Mouse (Mus musculus) CH12.LX (cell line): Measurements from ENCODE around the gene Rab17. TPM values are rescaled to one million over a fixed set of nuclear protein-coding genes. Genes with fewer than 3 reads are reported as not detected.

ENCODE experiments used
- DNase-seq: peaks from one replicate; pipeline ENCODE4 v3.0.0-alpha.2; 2013; ENCODE audit errors: extremely low read depth
- H3K27ac ChIP-seq: 2 replicates; pipeline ENCODE4 v1.5.1; 2012; ENCODE audit warnings: low read depth, mild to moderate bottlenecking, control low read depth, moderate library complexity; ENCODE audit not compliant: insufficient read depth
- H3K27me3 ChIP-seq: replicated peaks from 2 replicates; pipeline ENCODE3; 2012; ENCODE audit warnings: inconsistent platforms
- H3K36me3 ChIP-seq, 2 experiments: replicated peaks in 1 of 2; 2 replicates each; pipeline versions ENCODE3 to v1.6.1; 2012; ENCODE audit warnings: inconsistent platforms in 1 of 2, low read length in 1 of 2, mild to moderate bottlenecking in 1 of 2, mixed read lengths in 1 of 2, moderate library complexity in 1 of 2; ENCODE audit not compliant: control insufficient read depth in 1 of 2, insufficient read depth in 1 of 2
- H3K4me1 ChIP-seq, 2 experiments: 2 replicates each; pipeline ENCODE4 v1.6.1; 2012; ENCODE audit warnings: inconsistent platforms in 1 of 2, moderate library complexity in 1 of 2; ENCODE audit not compliant: insufficient read depth in 2 of 2, control insufficient read depth in 1 of 2
- H3K4me2 ChIP-seq: 2 replicates; pipeline ENCODE4 v1.6.1; 2012; ENCODE audit warnings: low read depth, mild to moderate bottlenecking, control low read depth; ENCODE audit not compliant: poor library complexity, insufficient read depth, severe bottlenecking
- H3K4me3 ChIP-seq, 3 experiments: fragments of 150-350 bp in 1 of 3; sonication (generic) in 1 of 3; replicated peaks in 1 of 3; 2 replicates each; pipeline versions ENCODE3 to v1.5.1; 2011 to 2012; ENCODE audit warnings: low read depth in 2 of 3, low read length in 2 of 3, mild to moderate bottlenecking in 2 of 3, moderate library complexity in 2 of 3, control low read depth in 1 of 3, improper control_type of control experiment in 1 of 3, inconsistent platforms in 1 of 3, mixed read lengths in 1 of 3; ENCODE audit not compliant: poor library complexity in 1 of 3
- H3K79me2 ChIP-seq: replicated peaks from 2 replicates; pipeline ENCODE4 v1.6.1; 2012; ENCODE audit warnings: mild to moderate bottlenecking, moderate library complexity; ENCODE audit not compliant: control insufficient read depth, poor library complexity, insufficient read depth, severe bottlenecking; ENCODE audit errors: extremely low read depth
- H3K9ac ChIP-seq: 2 replicates; pipeline ENCODE4 v1.6.1; 2012; ENCODE audit warnings: low read depth, mild to moderate bottlenecking, control low read depth, moderate library complexity; ENCODE audit not compliant: insufficient read depth
- H3K9me3 ChIP-seq: replicated peaks from 2 replicates; pipeline ENCODE3; 2012; ENCODE audit warnings: low read length, inconsistent platforms, mixed read lengths
- CHD1 ChIP-seq: IDR thresholded peaks from 2 replicates; pipeline ENCODE4 v1.6.1; 2012; ENCODE audit warnings: low read depth, low read length, improper control_type of control experiment, inconsistent platforms
- E2F4 ChIP-seq: IDR thresholded peaks from 2 replicates; pipeline ENCODE4 v1.6.1; 2011; ENCODE audit warnings: low read depth, low read length, improper control_type of control experiment; ENCODE audit not compliant: insufficient replicate concordance
- ELF1 ChIP-seq: IDR thresholded peaks from 2 replicates; pipeline ENCODE4 v1.6.1; 2014; ENCODE audit warnings: low read depth, mild to moderate bottlenecking, inconsistent platforms, low read length, improper control_type of control experiment
- EP300 ChIP-seq: IDR thresholded peaks from 2 replicates; pipeline ENCODE4 v1.6.1; 2011; ENCODE audit warnings: low read length, improper control_type of control experiment
- ETS1 ChIP-seq: conservative IDR thresholded peaks from 2 replicates; pipeline ENCODE4 v1.6.1; 2012; ENCODE audit warnings: low read depth, mild to moderate bottlenecking, inconsistent platforms, low read length, improper control_type of control experiment, moderate library complexity
- GABPA ChIP-seq: IDR thresholded peaks from 2 replicates; pipeline ENCODE4 v1.6.1; 2012; ENCODE audit warnings: low read depth, low read length, improper control_type of control experiment, inconsistent platforms; ENCODE audit not compliant: insufficient replicate concordance
- IRF4 ChIP-seq: IDR thresholded peaks from 2 replicates; pipeline ENCODE4 v1.6.1; 2014; ENCODE audit warnings: low read depth, mild to moderate bottlenecking, inconsistent platforms, low read length, improper control_type of control experiment
- JUN ChIP-seq: IDR thresholded peaks from 2 replicates; pipeline ENCODE4 v1.6.1; 2011; ENCODE audit warnings: low read depth, mild to moderate bottlenecking, low read length, improper control_type of control experiment, moderate library complexity; ENCODE audit not compliant: insufficient read depth
- JUND ChIP-seq: conservative IDR thresholded peaks from 2 replicates; pipeline ENCODE4 v1.6.1; 2011; ENCODE audit warnings: low read depth, low read length, improper control_type of control experiment
- KAT2A ChIP-seq: IDR thresholded peaks from 2 replicates; pipeline ENCODE4 v1.6.1; 2012; ENCODE audit warnings: low read length, improper control_type of control experiment, inconsistent platforms; ENCODE audit not compliant: insufficient replicate concordance
- MAX ChIP-seq: IDR thresholded peaks from 2 replicates; pipeline ENCODE4 v1.6.1; 2011; ENCODE audit warnings: low read length, improper control_type of control experiment
- MAZ ChIP-seq: IDR thresholded peaks from 2 replicates; pipeline ENCODE4 v1.6.1; 2012; ENCODE audit warnings: low read depth, mild to moderate bottlenecking, inconsistent platforms, low read length, improper control_type of control experiment, moderate library complexity
- MXI1 ChIP-seq: IDR thresholded peaks from 2 replicates; pipeline ENCODE4 v1.6.1; 2011; ENCODE audit warnings: mild to moderate bottlenecking, low read depth, low read length, improper control_type of control experiment
- NRF1 ChIP-seq: IDR thresholded peaks from 2 replicates; pipeline ENCODE4 v1.6.1; 2014; ENCODE audit warnings: low read depth, mild to moderate bottlenecking, inconsistent platforms, low read length, improper control_type of control experiment, moderate library complexity
- POLR2A ChIP-seq: IDR thresholded peaks from 2 replicates; pipeline ENCODE4 v1.6.1; 2011; ENCODE audit warnings: low read depth, mild to moderate bottlenecking, improper control_type of control experiment, low read length
- POLR2AphosphoS2 ChIP-seq: IDR thresholded peaks from 2 replicates; pipeline ENCODE4 v1.6.1; 2011; ENCODE audit warnings: low read depth, low read length, improper control_type of control experiment
- RAD21 ChIP-seq: IDR thresholded peaks from 2 replicates; pipeline ENCODE4 v1.6.1; 2011; ENCODE audit warnings: low read depth, mild to moderate bottlenecking, low read length, improper control_type of control experiment, moderate library complexity
- RCOR1 ChIP-seq: conservative IDR thresholded peaks from 2 replicates; pipeline ENCODE4 v1.6.1; 2012; ENCODE audit warnings: low read depth, mild to moderate bottlenecking, inconsistent platforms, low read length, improper control_type of control experiment
- SIN3A ChIP-seq: IDR thresholded peaks from 2 replicates; pipeline ENCODE4 v1.6.1; 2012; ENCODE audit warnings: low read length, improper control_type of control experiment, inconsistent platforms
- TBP ChIP-seq: conservative IDR thresholded peaks from 2 replicates; pipeline ENCODE4 v1.6.1; 2011; ENCODE audit warnings: low read depth, low read length, improper control_type of control experiment
- TCF12 ChIP-seq: IDR thresholded peaks from 2 replicates; pipeline ENCODE4 v1.6.1; 2014; ENCODE audit warnings: low read depth, mild to moderate bottlenecking, inconsistent platforms, low read length, improper control_type of control experiment
- UBTF ChIP-seq: IDR thresholded peaks from 2 replicates; pipeline ENCODE4 v1.6.1; 2012; ENCODE audit warnings: low read depth, mild to moderate bottlenecking, inconsistent platforms, low read length, improper control_type of control experiment, moderate library complexity
- USF2 ChIP-seq: conservative IDR thresholded peaks from 2 replicates; pipeline ENCODE4 v1.6.1; 2011; ENCODE audit warnings: low read depth, low read length, improper control_type of control experiment
- ZC3H11A ChIP-seq: IDR thresholded peaks from 2 replicates; pipeline ENCODE4 v1.6.1; 2012; ENCODE audit warnings: low read depth, mild to moderate bottlenecking, inconsistent platforms, low read length, improper control_type of control experiment
- ZMIZ1 ChIP-seq: IDR thresholded peaks from 2 replicates; pipeline ENCODE4 v1.6.1; 2012; ENCODE audit warnings: low read depth, mild to moderate bottlenecking, inconsistent platforms, low read length, improper control_type of control experiment
- ZNF384 ChIP-seq: IDR thresholded peaks from 2 replicates; pipeline ENCODE4 v1.6.1; 2012; ENCODE audit warnings: low read depth, low read length, improper control_type of control experiment, inconsistent platforms
- dilution Hi-C: fragments of 300-500 bp; cut with MboI; formaldehyde crosslinking; loops from 2 replicates; pipeline ENCODE4 v1.14.3; 2020; ENCODE audit warnings: low sequenced_read_pairs; ENCODE audit not compliant: extremely low pct_unique_long_range_greater_than_20kb, extremely low pct_ligation_motif_present
- in situ Hi-C: fragments of 300-500 bp; cut with MboI; formaldehyde crosslinking; loops from 3 replicates; pipeline ENCODE4 v1.14.3; 2019; ENCODE audit warnings: low sequenced_read_pairs, low pct_ligation_motif_present, low pct_unique_long_range_greater_than_20kb, mixed read lengths
- polyA plus RNA-seq: library from polyadenylated mRNA; unstranded; fragments of >175 nt; gene quantifications from 2 replicates; pipeline ENCODE4 v1.2.1, GENCODE M21; 2012; ENCODE audit warnings: low read depth; ENCODE audit not compliant: insufficient read length
- total RNA-seq, 2 experiments: library from RNA; depleted of rRNA; stranded (reverse); fragments of 300-350 nt in 1 of 2; fragments of >200 nt in 1 of 2; gene quantifications; 2 replicates each; pipeline ENCODE4 v1.2.3; 2012 to 2014

Rab17 gene
- total and polyA plus RNA-seq, 3 experiments = 0.15 to 0.64 (median 0.59) TPM

DNA sequence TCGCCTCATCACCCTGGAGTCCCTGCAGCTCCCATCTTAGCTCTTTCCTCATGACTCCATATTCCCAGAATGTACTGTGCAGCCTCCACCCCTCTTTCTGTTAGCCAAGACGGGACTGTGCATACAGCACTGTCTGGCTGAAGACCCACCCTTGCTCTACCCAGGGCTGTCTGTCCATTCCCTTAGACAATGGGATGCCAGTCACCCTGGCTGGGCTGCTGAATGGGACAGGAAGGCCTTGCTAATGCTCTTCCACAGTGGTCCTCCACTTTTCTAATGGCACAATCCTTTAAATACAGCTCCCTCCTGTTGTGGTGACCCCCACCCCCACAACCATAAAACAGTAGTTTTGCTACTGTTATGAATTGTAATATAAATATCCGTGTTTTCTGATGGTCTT is 41.9 kb upstream of the Rab17 start:
- Histone ChIP-seq H3K36me3 (no peaks in the 10 kb centered on the region), H3K27ac (no peak overlapping the region), H3K4me2 (no peak overlapping the region)
- no peak for TF ChIP-seq ELF1
- no peak for TF ChIP-seq E2F4
- TF ChIP-seq NRF1 = no peak
- no peak for TF ChIP-seq SIN3A
- TF ChIP-seq EP300 = no peak
- no peak for TF ChIP-seq RAD21
- TF ChIP-seq MXI1 = no peak
- no peak for TF ChIP-seq POLR2A
- no peak for TF ChIP-seq MAZ
- TF ChIP-seq ETS1 = no peak
- TF ChIP-seq UBTF = no peak
- no peak for TF ChIP-seq RCOR1
- no peak for TF ChIP-seq JUN
- TF ChIP-seq TBP = no peak
- TF ChIP-seq KAT2A = no peak
- no peak for TF ChIP-seq JUND
- TF ChIP-seq GABPA = no peak
- no peak for TF ChIP-seq ZNF384
- no peak for TF ChIP-seq CHD1
- TF ChIP-seq, all 38 proteins: peak for 0
- H3K4me1 ChIP-seq = no peaks in the 10 kb centered on the region
- no peak overlapping the region for H3K4me3 ChIP-seq
- no peak overlapping the region for H3K9ac ChIP-seq
- no peaks in the 10 kb centered on the region for H3K9me3 ChIP-seq
- DNase-seq = no peak
- peaks cover 54% of the 10 kb centered on the region for H3K27me3 ChIP-seq
- dilution Hi-C loops = no loop called here
- in situ Hi-C loops = no loop called here
- no peaks in the 10 kb centered on the region for H3K79me2 ChIP-seq

DNA sequence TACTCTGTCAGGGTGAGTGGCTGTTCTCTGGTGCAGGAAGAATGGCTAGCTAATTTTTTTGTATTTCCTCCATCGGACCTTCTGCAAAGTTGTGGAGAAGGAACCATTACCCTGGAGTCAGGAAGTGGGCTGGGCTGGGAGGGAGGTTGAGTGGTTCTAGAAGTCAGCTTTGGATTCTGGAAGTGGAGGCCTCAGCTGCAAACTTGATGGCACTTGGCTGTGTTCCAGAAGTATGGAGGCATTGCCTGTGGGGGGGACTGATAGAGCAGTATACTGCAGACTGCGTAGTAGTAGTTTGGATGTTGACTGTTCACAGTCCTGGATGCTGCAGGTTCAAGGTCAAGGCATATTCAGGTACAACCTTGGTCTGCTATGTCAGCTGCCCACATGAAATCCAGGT is 41.3 kb upstream of the Rab17 start:
- no peak overlapping the region for H3K4me2 ChIP-seq
- TF ChIP-seq MXI1 (no peak), MAX (no peak), TCF12 (no peak), ELF1 (no peak), IRF4 (no peak), TBP (no peak), POLR2AphosphoS2 (no peak), NRF1 (no peak), KAT2A (no peak), ZC3H11A (no peak), USF2 (no peak), SIN3A (no peak), ZMIZ1 (no peak)
- no peaks in the 10 kb centered on the region for H3K36me3 ChIP-seq
- no peak for DNase-seq
- H3K27me3 ChIP-seq = peaks cover 58% of the 10 kb centered on the region
- no peaks in the 10 kb centered on the region for H3K9me3 ChIP-seq
- no peak overlapping the region for H3K27ac ChIP-seq
- no peak overlapping the region for H3K4me3 ChIP-seq
- no peaks in the 10 kb centered on the region for H3K4me1 ChIP-seq
- no peak overlapping the region for H3K9ac ChIP-seq
- in situ Hi-C loops = no loop called here
- dilution Hi-C loops = no loop called here
- H3K79me2 ChIP-seq = no peaks in the 10 kb centered on the region
